Mouse (Mus musculus) thymus, postnatal 0 days (tissue): ENCODE data around the gene Mosmo. TPM values are rescaled to one million over a fixed set of nuclear protein-coding genes. Genes with fewer than 3 reads are reported as not detected.

Experiments used
- DNase-seq: peaks from one replicate; pipeline ENCODE4 v3.0.0-alpha.2; 2015; ENCODE audit warnings: low spot score
- polyA plus RNA-seq: library from polyadenylated mRNA; unstranded; fragments of >200 nt; fragmentation: Nextera tagmentation; extraction: Ambion mirVana; gene quantifications from 2 replicates; pipeline ENCODE4 v1.2.1, GENCODE M21; 2015

Gene Mosmo
- polyA plus RNA-seq, 1 experiment from 2014 or later, result 14.9 TPM

GRCm38 (mm10) chr7:120767369-120767768 lies 90.0 kb downstream of the Mosmo start:
- DNase-seq, result no peak

GRCm38 (mm10) chr7:120771389-120771788 lies 94.0 kb downstream of the Mosmo start:
- no peak for DNase-seq

- DNase-seq, result no peak
Measured at GRCm38 (mm10) chr7:120778012-120778411, 100.6 kb downstream of the Mosmo start.

Other genes starting within 250 kb of the Mosmo start
- 213 and 220 TPM in 2 replicates for gene Uqcrc2, start 42.4 kb upstream of the Mosmo start, polyA plus RNA-seq
- gene Pdzd9, start 7.3 kb upstream of the Mosmo start, polyA plus RNA-seq, result 0.22 and 0.43 TPM in 2 replicates
- gene Vwa3a, start 61.7 kb downstream of the Mosmo start, polyA plus RNA-seq, result 0.27 and 0.31 TPM in 2 replicates
- not detected in 2 replicates for gene Gm5737, start 134.7 kb downstream of the Mosmo start, polyA plus RNA-seq
- 28.2 and 30.5 TPM in 2 replicates for gene Eef2k, start 165.2 kb downstream of the Mosmo start, polyA plus RNA-seq
- 26.4 and 27.1 TPM in 2 replicates for gene Polr3e, start 240.1 kb downstream of the Mosmo start, polyA plus RNA-seq